ENCODE assay signal across 9 mouse cellular contexts in the genomic region with DNA sequence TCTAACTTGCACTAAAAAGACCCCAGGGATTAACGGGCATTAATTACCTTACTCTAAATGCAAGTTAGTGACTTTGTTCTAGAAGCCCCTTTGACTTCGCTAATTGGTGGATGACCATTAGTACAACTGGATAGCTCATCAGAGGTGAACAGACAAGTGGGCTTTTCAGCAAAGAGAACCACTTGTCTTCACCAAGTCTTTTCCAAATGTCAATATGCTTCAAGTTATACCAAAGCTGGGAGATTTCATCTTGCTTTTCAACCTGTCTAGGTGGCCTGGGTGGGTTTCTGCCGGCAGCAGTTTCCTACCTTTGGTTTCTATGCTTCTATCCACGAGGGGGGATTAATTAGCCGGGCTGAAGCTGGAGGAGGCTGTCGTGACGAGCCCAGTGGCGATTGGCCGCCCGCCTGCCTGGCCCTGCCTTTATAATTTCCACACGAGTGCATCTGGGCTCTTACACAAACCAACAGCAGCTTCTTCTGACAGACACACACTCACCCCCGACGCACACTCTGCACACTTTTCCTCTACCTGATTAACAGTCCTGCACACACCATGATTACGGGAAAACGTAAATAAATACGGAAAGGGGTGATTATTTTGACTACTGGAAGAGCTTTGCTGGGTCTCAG. TPM values are rescaled to one million over a fixed set of nuclear protein-coding genes. Genes with fewer than 3 reads are reported as not detected.
DNase-seq lines count a peak whose midpoint lies in the region; ATAC-seq and TF ChIP-seq lines count a peak whose summit lies in the region.
"Had no signal": no experiment of that assay in that cellular context is flagged by ENCODE, and none has a peak within 500 bp of the region (broad histone marks: within the 10 kb centered on the region; RNA-seq: fewer than 3 reads in every experiment).

Mab21l1 (plus strand) TSS at position 455 of the 632 bp plus-strand sequence.

- peak within 1 kb of the TSS; percentile 26 for H3K4me3 ChIP-seq in left cerebral cortex, adult 2 months
- peak within 1 kb of the TSS; percentile 27 for H3K4me3 ChIP-seq in intestine, embryonic 15.5 days (replicated peaks)

- peak; percentile 24; the same call in 1 of the 2 replicates for ATAC-seq in intestine, embryonic 15.5 days
- 0 out of 2 replicates have a peak, but pooled peaks have one; percentile 24 for ATAC-seq in megakaryocyte-erythroid progenitor cell, adult 5-6 weeks (replicated peaks; ENCODE audit: low FRiP score, low TSS enrichment, poor library complexity, severe bottlenecking)

- peak in 1 of 2 experiments; percentile 25 for DNase-seq in left cerebral cortex, adult 2 months (ENCODE audit: extremely low spot score in 1 of 2, low spot score in 2 of 2)
- DNase-seq in left cerebral cortex, postnatal 25 days (ENCODE audit: low spot score in 2 of 2): no peak
- peak; percentile 98 for DNase-seq in cerebellum, adult 9-10 months
- peak; percentile 81 to 85 for DNase-seq in gastrocnemius, adult 8-10 months (ENCODE audit: low spot score in 2 of 2)
- DNase-seq in layer of hippocampus, postnatal 25 days (ENCODE audit: extremely low spot score in 1 of 2, low spot score in 1 of 2): no peak
- no peak for DNase-seq in left cerebral cortex, adult 11 months (ENCODE audit: low spot score)

- H3K4me1 ChIP-seq in intestine, embryonic 15.5 days (replicated peaks): peaks cover 8% of the 10 kb centered on the region

- peaks cover 48% of the 10 kb centered on the region for H3K27me3 ChIP-seq in intestine, embryonic 15.5 days (replicated peaks)
- H3K27me3 ChIP-seq: CH12.LX had no signal

- H3K36me3 ChIP-seq in intestine, embryonic 15.5 days: no peaks in the 10 kb centered on the region

- intact Hi-C loops in left cerebral cortex, adult 2 months (cut with DNase I): loop anchor here (10.0 kb wide), 1 partner anchor 207 kb away; no protein-coding TSS in a partner anchor
- intact Hi-C loops in left cerebral cortex, postnatal 25 days (cut with DNase I): no loop called here

- peak within 1 kb of the TSS; percentile 41 for H3K4me2 ChIP-seq in intestine, embryonic 15.5 days (replicated peaks)

- 27% methylated on average over 16 of the region's 16 CpGs for WGBS in intestine, embryonic 15.5 days

- H3K27ac ChIP-seq in left cerebral cortex, adult 2 months: peak within 1 kb of the TSS; percentile 16; the same call in 1 of the 2 replicates
- H3K27ac ChIP-seq in intestine, embryonic 15.5 days: no peak within 1 kb of the TSS; the same call in 1 of the 2 replicates

- H3K9ac ChIP-seq in intestine, embryonic 15.5 days: 0 out of 2 replicates have a peak within 1 kb of the TSS, but pooled peaks have one; percentile 3

- no peak for TF ChIP-seq CTCF in left cerebral cortex, adult 2 months (IDR thresholded peaks at IDR 0.05)

- no peaks in the 10 kb centered on the region for H3K9me3 ChIP-seq in intestine, embryonic 15.5 days

RNA-seq across cellular contexts. Expression of gene Mab21l1, which starts in this region (rescaled TPM):
- total RNA-seq in left cerebral cortex, adult 2 months (2021): 1 to 10 TPM; 1.7 to 2.0 TPM
- 1 to 10 TPM; 1.1 to 1.8 TPM for total RNA-seq in left cerebral cortex, postnatal 25 days (2021)
- 1 to 10 TPM; 1.7 to 3.0 (median 2.4) TPM for total RNA-seq in gastrocnemius, adult 8-10 months (2022)
- 10.7 and 13.0 TPM in 2 replicates for polyA plus RNA-seq in intestine, embryonic 15.5 days (2015; fragmentation: Nextera tagmentation; extraction: Ambion mirVana)
- total RNA-seq in megakaryocyte-erythroid progenitor cell, adult 5-6 weeks (2014; fragmentation: Nextera tagmentation): not detected in 2 replicates
- not detected in 2 replicates for total RNA-seq in megakaryocyte-erythroid progenitor cell, adult 5-6 weeks (2017)
- total RNA-seq in layer of hippocampus, postnatal 25 days (2021): under 1 TPM; 0.44 to 0.75 TPM
- total RNA-seq: CH12.LX had no signal

Comparison
In these comparisons a context has a peak if more than half of its experiments do, and no peak if none do; other contexts are left out.
1. Peak in ATAC-seq in megakaryocyte-erythroid progenitor cell, adult 5-6 weeks; RNA of the gene not detected or under 1 TPM.
2. DNase-seq: peak in cerebellum, adult 9-10 months (single experiment) and gastrocnemius, adult 8-10 months (2 of 2); none in left cerebral cortex, postnatal 25 days (0 of 2), layer of hippocampus, postnatal 25 days (0 of 2) and left cerebral cortex, adult 11 months (single experiment).